Mouse (Mus musculus): ENCODE results near the gene Rps28. TPM values are rescaled to one million over a fixed set of nuclear protein-coding genes. Genes with fewer than 3 reads are reported as not detected.

Gene Rps28
- total and polyA plus RNA-seq, 2 experiments, result 275 to 500 TPM

GRCm38 (mm10) chr17:33783408-33783807 lies 41.0 kb downstream of the Rps28 start:
- TF ChIP-seq POLR2A (IDR thresholded peaks at IDR 0.05; ENCODE audit: extremely low read depth, insufficient read depth, low read length), result no peak
- no peak for TF ChIP-seq CTCF (IDR thresholded peaks at IDR 0.05; ENCODE audit: low read depth, low read length)

GRCm38 (mm10) chr17:33782067-33782466 lies 42.3 kb downstream of the Rps28 start:
- 44% methylated on average over 4 of the region's 4 CpGs for WGBS
- no peaks in the 10 kb centered on the region for H3K27me3 ChIP-seq (ENCODE audit: control insufficient read depth, insufficient read depth, low read length)
- peak overlapping the region; percentile 46 for H3K27ac ChIP-seq (replicated peaks; ENCODE audit: insufficient read depth, low read depth, low read length)
- H3K4me1 ChIP-seq (ENCODE audit: control insufficient read depth, insufficient read depth, low read length), result peaks cover 31% of the 10 kb centered on the region
- H3K79me2 ChIP-seq (ENCODE audit: control insufficient read depth, insufficient read depth, low read length), result peaks cover 6% of the 10 kb centered on the region; the same call in 1 of the 2 replicates
- no peak for TF ChIP-seq POLR2A (IDR thresholded peaks at IDR 0.05; ENCODE audit: extremely low read depth, insufficient read depth, low read length)
- TF ChIP-seq CTCF (IDR thresholded peaks at IDR 0.05; ENCODE audit: low read depth, low read length), result no peak
- H3K36me3 ChIP-seq (ENCODE audit: control insufficient read depth, insufficient read depth, low read length), result peaks cover 25% of the 10 kb centered on the region
- H3K4me3 ChIP-seq (ENCODE audit: insufficient read depth, low read depth, low read length), result peak overlapping the region; percentile 93; the same call in 1 of the 2 replicates
- H3K9ac ChIP-seq (ENCODE audit: low read depth, low read length), result peak overlapping the region; percentile 19; the same call in 1 of the 2 replicates
- no peak for DNase-seq (ENCODE audit: extremely low read depth, low read depth, low spot score)

More at GRCm38 (mm10) chr17:33783408-33783807, 41.0 kb downstream of the Rps28 start:
- H3K4me1 ChIP-seq (ENCODE audit: control insufficient read depth, insufficient read depth, low read length), result peaks cover 23% of the 10 kb centered on the region
- no peaks in the 10 kb centered on the region for H3K27me3 ChIP-seq (ENCODE audit: control insufficient read depth, insufficient read depth, low read length)
- H3K27ac ChIP-seq (replicated peaks; ENCODE audit: insufficient read depth, low read depth, low read length), result no peak overlapping the region
- peaks cover 6% of the 10 kb centered on the region; the same call in 1 of the 2 replicates for H3K79me2 ChIP-seq (ENCODE audit: control insufficient read depth, insufficient read depth, low read length)
- H3K9ac ChIP-seq (ENCODE audit: low read depth, low read length), result no peak overlapping the region
- no peak overlapping the region for H3K4me3 ChIP-seq (ENCODE audit: insufficient read depth, low read depth, low read length)
- DNase-seq (ENCODE audit: extremely low read depth, low read depth, low spot score), result peak; percentile 80
- peaks cover 11% of the 10 kb centered on the region for H3K36me3 ChIP-seq (ENCODE audit: control insufficient read depth, insufficient read depth, low read length)

GRCm38 (mm10) chr17:33781124-33781977 lies 43.0 kb downstream of the Rps28 start, which contains the start of gene Angptl4:
Gene Angptl4 (minus strand): TSS chr17:33781830.
- H3K9ac ChIP-seq (ENCODE audit: low read depth, low read length), result peak within 1 kb of the TSS; percentile 95
- 3% methylated on average over 50 of the region's 50 CpGs for WGBS
- no peak for TF ChIP-seq CTCF (IDR thresholded peaks at IDR 0.05; ENCODE audit: low read depth, low read length)
- TF ChIP-seq POLR2A (IDR thresholded peaks at IDR 0.05; ENCODE audit: extremely low read depth, insufficient read depth, low read length), result peak; percentile 86; the same call in 1 of the 2 replicates
- peak within 1 kb of the TSS; percentile 94 for H3K27ac ChIP-seq (replicated peaks; ENCODE audit: insufficient read depth, low read depth, low read length)
- H3K4me3 ChIP-seq (ENCODE audit: insufficient read depth, low read depth, low read length), result peak within 1 kb of the TSS; percentile 93
- peaks cover 6% of the 10 kb centered on the region; the same call in 1 of the 2 replicates for H3K79me2 ChIP-seq (ENCODE audit: control insufficient read depth, insufficient read depth, low read length)
- peaks cover 37% of the 10 kb centered on the region for H3K4me1 ChIP-seq (ENCODE audit: control insufficient read depth, insufficient read depth, low read length)
- H3K27me3 ChIP-seq (ENCODE audit: control insufficient read depth, insufficient read depth, low read length), result no peaks in the 10 kb centered on the region
- peaks cover 32% of the 10 kb centered on the region for H3K36me3 ChIP-seq (ENCODE audit: control insufficient read depth, insufficient read depth, low read length)
- peak; percentile 89 for DNase-seq (ENCODE audit: extremely low read depth, low read depth, low spot score)

GRCm38 (mm10) chr17:33780431-33780830 lies 43.9 kb downstream of the Rps28 start:
- Histone ChIP-seq H3K4me1 (ENCODE audit: control insufficient read depth, insufficient read depth, low read length) (peaks cover 43% of the 10 kb centered on the region), H3K9ac (ENCODE audit: low read depth, low read length) (peak overlapping the region; percentile 95), H3K27me3 (ENCODE audit: control insufficient read depth, insufficient read depth, low read length) (no peaks in the 10 kb centered on the region), H3K36me3 (ENCODE audit: control insufficient read depth, insufficient read depth, low read length) (peaks cover 41% of the 10 kb centered on the region), H3K27ac (replicated peaks; ENCODE audit: insufficient read depth, low read depth, low read length) (peak overlapping the region; percentile 94), H3K79me2 (ENCODE audit: control insufficient read depth, insufficient read depth, low read length) (peaks cover 6% of the 10 kb centered on the region; the same call in 1 of the 2 replicates), H3K4me3 (ENCODE audit: insufficient read depth, low read depth, low read length) (peak overlapping the region; percentile 93)
- 11% methylated on average over 5 of the region's 5 CpGs for WGBS
- no peak for TF ChIP-seq POLR2A (IDR thresholded peaks at IDR 0.05; ENCODE audit: extremely low read depth, insufficient read depth, low read length)
- peak; percentile 84 for DNase-seq (ENCODE audit: extremely low read depth, low read depth, low spot score)

- Histone ChIP-seq H3K79me2 (ENCODE audit: control insufficient read depth, insufficient read depth, low read length) (peaks cover 6% of the 10 kb centered on the region; the same call in 1 of the 2 replicates), H3K4me3 (ENCODE audit: insufficient read depth, low read depth, low read length) (peak overlapping the region; percentile 93), H3K36me3 (ENCODE audit: control insufficient read depth, insufficient read depth, low read length) (peaks cover 46% of the 10 kb centered on the region), H3K4me1 (ENCODE audit: control insufficient read depth, insufficient read depth, low read length) (peaks cover 47% of the 10 kb centered on the region), H3K9ac (ENCODE audit: low read depth, low read length) (peak overlapping the region; percentile 95), H3K27me3 (ENCODE audit: control insufficient read depth, insufficient read depth, low read length) (no peaks in the 10 kb centered on the region), H3K27ac (replicated peaks; ENCODE audit: insufficient read depth, low read depth, low read length) (peak overlapping the region; percentile 94)
- 12% methylated on average over 5 of the region's 5 CpGs for WGBS
- no peak for TF ChIP-seq CTCF (IDR thresholded peaks at IDR 0.05; ENCODE audit: low read depth, low read length)
- TF ChIP-seq POLR2A (IDR thresholded peaks at IDR 0.05; ENCODE audit: extremely low read depth, insufficient read depth, low read length), result no peak
- DNase-seq (ENCODE audit: extremely low read depth, low read depth, low spot score), result no peak
Measured at GRCm38 (mm10) chr17:33779967-33780295, 44.4 kb downstream of the Rps28 start.
